Mouse (Mus musculus) layer of hippocampus, postnatal 10 days (tissue): ENCODE results near the gene Slc4a1ap. TPM values are rescaled to one million over a fixed set of nuclear protein-coding genes. Genes with fewer than 3 reads are reported as not detected.
"Not testable (repeated sequence)": the region's sequence is repeated elsewhere in the genome, so short reads cannot be mapped to it uniquely, and the experiment has no call there.

Experiments
- DNase-seq, 2 experiments: peaks; one replicate each; pipeline ENCODE4 v3.0.0; 2021; ENCODE audit warnings: low spot score in 2 of 2
- long read RNA-seq: library from polyadenylated mRNA; stranded (forward); transcript quantifications from one replicate; pipeline ENCODE4 v2.0.0, GENCODE M21; 2023
- total RNA-seq, 2 experiments: library from RNA; stranded (reverse); gene quantifications; 2 replicates each; pipeline ENCODE4 v1.2.3; 2021

Slc4a1ap gene
- 10 to 100 TPM; 52.5 to 52.9 TPM for total RNA-seq
- long read RNA-seq, transcript Slc4a1ap-201 (13 exons, 2,424 nt) = major isoform, 9 of 16 reads
- long read RNA-seq, partial matches to known transcripts = 1 of 16 reads
- long read RNA-seq, other reads (novel, unspliced or antisense) = 5 of 16 reads

DNA sequence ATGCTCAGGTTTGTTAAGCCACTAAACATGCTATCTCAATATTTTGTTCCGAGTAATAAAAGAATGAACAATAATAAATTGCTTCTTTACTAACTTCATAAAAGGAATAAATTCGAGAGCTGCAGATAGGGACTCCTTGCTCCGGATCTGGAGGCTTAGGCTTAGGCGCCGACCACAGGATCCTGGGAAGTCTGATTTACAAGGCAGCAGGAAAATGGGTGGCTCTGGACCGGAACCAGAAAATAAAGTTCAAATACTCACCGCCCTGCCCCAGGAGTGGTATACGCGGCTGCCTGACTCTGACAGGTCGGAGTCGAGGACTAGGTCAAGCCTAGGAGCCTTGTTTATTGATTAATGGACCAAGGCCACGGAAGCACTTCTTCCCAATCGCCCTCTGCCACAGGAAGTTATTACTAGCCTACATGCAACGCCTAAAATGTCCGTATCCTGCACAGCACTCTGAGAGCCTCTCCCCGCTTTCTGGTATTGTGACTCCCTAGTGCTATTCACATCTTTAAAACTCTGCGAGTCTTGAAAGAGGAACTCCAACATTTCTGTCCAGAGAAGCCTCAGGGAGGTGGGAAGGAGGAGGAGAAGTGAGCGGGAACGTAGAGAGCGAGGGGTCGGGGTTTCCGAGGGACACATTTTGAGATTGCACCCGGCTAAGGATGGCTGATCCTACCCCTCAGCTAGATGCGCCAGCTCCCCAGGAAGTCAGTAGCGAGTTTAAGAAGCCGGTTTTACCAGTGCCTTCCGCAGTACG lies at the start of gene Slc4a1ap:
Gene Slc4a1ap, plus strand, starts transcription at position 642 of the 763 bp plus-strand sequence.
- peak; percentile 83 to 88 for DNase-seq

DNA sequence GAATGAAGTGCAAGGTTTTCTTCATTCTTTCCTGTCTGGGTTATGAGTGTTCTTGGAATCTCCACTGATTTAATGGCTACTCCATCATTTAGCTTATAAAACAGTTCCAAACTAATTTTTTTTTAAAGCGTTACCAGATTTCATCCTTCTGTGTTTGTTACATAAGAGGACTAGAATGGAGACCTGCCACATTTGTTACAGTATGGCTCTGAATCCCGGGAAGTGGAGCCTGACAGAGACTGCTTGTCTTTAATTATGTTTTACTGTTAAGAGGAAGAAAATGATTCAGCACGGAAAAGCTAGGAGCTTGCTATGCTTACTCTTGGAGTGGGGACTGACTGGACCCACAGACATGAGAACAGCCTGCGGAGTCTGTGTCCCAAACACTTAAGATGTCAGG lies 46.3 kb upstream of the Slc4a1ap start:
- DNase-seq = no peak

DNA sequence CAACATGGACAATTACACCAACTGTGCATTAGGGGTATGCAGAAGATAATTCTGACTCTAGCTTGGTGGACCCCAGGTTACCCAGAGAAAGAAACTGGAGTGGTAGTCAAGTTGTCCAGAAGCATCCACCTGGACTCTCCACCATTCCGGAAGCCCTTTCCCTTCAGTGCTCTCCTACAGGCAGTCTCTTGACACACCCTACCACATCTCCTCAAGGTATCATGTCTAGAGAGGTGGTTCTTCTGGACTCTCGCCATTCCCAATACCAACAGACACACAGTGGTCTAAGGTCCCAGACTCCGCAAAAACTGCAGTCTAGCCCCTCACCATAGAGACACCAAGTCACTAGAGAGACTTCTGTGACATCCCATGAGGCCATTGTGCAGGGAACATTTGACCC lies 41.4 kb upstream of the Slc4a1ap start, which contains the start of gene 4930548H24Rik:
Gene 4930548H24Rik, plus strand, starts transcription at position 301 of the 400 bp plus-strand sequence.
- DNase-seq = no peak

DNA sequence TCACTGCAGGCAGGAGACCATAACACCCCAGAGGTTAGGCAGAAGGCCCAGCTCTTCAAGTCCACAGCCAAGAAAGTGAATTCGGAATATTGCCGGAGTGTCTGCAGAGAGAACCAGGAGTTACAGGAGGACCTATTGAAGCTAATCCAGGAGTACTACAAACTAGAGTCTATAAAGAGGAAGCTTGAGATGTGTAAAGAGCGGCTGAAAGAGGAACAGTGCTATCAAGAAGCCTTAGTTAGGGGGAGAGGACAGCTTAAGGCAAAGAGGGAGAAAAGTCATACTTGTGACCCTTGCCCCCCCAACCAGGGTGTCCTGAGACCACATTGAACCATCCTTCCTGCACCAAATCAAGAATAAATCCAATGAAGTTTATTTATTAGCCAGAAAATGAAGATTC lies 38.9 kb upstream of the Slc4a1ap start:
- no peak for DNase-seq

DNA sequence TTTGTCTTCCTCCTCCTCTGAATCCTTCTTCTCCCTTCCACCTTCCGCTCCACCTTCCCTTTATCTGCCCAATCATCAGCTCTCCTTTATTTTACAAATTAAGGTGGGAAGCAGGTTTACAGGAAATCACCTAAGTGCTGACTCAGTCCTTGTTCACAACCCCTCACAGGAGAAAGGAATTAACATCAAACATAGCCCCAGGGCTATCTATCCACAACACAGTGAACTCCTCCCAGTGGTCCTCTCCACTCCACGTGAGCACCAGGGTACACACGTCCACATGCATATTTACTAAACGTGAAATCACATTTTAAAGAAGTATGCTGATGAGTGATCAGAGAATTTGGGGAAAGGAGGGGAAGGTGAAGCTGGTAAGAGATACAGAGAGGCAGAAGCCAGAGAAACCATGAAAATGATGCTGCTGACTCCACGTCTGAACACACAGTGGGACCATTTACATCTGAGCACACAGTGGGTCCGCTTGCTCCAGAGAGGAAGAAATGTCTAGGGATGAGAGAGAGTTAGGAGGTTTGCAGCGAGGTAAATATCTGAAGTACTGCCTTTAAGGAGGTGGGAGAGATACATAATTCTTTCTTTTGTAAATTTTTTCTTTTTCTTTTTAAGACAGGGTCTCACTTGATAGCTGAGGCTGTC lies 37.6 kb upstream of the Slc4a1ap start:
- DNase-seq = no peak

DNA sequence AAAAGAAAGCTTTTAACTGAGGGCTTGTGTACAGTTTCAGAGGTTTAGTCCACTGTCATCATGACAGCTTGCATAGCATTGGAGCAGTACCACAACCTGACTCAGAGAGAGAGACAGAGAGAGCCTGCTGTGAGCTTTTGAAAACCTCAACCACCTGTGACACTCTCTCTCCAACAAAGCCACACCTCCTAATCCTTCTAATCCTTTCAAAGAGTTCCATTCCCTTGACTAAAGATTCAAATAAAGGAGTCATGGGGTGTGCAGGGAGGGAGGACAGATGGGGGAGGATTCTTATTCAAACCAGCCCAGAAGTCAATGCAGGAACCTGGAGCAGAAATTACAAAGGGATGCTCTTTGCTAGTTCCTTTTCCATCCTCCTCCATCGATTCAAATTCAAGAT lies 34.8 kb upstream of the Slc4a1ap start:
- DNase-seq = no peak

DNA sequence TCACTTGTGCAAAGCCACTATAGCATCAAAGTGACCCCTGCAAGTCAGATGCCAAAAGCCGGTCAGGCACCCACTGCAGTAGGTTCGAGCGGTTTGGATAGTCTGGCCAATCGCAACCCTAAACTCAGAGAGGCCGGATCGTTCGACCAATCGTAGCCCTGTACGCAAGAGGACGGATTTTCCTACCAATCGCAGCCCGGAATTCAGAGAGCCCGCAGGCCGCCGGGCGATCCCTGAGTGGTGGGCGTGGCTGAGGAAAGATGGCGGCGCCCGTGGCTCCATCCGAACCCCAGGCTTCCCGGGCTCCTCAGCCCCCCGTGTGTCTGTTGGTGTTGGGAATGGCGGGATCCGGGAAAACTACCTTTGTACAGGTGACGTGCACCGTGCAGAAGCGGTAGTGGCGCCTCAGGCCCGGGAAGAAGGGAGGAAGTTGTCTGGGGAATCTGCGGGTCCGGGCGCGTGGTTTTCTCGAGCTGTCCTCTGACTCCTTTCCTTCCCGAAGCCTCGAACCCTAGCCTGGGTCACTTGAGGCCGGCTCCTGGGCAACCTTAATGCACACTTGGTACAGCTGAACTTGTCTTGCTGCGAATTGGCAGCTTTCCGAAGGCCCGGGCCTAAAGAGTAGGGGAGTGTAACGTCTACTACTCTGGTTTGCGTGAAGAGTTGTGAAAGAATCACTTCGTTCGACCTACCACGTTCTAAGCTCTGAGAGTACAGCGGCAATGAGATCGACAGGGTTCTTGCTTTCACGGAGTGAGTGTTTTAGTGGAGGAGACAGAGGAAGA lies 32.1 kb upstream of the Slc4a1ap start, which contains the start of gene Gpn1:
Gene Gpn1, plus strand, starts transcription at position 229 of the 785 bp plus-strand sequence.
- DNase-seq = peak; percentile 87 to 91

DNA sequence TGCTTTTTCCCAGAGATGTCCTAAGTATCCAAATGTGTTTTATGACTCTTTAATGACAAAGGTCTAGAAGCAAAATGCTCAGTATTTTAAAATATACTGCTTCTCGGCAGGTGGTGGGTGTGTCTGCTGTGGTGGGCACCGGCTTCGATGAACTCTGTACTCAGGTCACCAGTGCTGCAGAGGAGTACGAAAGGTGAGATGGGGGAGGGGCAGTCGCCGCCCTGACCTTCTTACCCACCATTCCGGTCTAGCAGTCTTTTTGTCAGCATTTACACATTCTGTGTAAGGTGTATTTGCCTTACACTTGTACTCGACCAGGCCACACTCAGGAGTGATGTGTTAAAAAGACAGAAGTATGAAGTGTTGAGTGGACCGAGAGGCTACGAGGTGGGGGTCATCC lies 22.0 kb upstream of the Slc4a1ap start:
- no peak for DNase-seq

DNA sequence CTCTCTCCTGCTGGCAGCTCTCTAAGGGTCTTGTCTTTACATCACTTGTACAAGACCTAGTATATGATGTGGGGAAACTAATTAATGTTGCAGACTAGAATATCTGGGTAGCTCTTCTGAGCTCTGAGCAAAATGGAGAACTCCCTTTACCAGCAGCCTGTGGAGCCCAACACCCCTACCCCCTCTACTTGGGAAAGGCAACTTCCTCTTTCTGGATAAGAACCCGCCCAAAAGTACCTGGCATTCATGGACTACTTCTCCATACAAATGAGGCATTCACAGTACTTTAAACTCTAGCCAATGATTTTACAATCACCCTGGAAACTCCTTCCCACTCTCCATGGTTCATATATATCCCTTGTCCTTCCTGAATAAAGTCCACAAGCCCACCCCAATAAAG lies 14.3 kb upstream of the Slc4a1ap start:
- no peak for DNase-seq

DNA sequence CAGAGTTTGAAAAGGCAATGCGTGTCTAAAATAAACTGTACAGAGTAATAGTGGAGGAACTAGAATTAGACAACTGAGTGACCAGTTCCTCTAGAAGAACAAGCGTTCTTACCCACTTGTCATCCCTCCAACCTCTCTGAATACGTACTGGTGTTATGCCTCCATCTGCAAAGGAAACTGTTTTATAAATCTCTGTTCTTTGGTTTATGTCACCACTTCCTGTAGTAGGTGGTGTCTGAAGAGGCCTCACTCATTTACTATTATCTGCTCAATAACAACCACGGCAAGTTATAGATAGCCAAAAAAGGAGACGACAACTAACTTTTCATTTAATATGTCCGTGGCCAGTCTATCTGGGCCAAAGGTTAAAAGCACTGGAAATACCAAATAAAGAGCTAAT lies 6.2 kb upstream of the Slc4a1ap start:
- DNase-seq = no peak

DNA sequence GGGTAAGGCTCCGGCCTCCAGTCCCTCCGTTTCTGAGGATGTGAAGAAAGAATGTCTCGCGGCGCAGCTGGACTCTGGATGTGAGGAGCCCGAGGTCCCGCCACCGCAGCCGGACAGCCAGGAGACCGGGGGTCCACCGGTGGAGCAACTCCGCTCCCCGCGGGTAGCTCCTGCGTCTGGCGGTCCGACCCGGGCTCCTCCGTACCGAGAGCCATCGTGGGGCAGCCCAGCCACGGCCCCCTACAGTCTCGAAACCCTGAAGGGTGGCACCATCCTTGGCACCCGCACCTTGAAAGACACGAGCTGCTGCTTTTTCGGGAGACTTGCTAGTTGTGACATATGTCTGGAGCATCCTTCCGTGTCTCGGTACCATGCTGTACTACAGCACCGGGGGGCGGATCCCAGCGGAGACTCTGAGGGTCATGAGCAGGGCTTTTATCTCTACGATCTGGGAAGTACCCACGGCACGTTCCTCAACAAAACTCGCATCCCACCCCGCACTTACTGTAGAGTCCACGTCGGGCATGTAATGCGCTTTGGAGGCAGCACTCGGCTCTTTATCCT lies 404 bp downstream of the Slc4a1ap start:
- peak in 1 of 2 experiments; percentile 5 for DNase-seq

DNA sequence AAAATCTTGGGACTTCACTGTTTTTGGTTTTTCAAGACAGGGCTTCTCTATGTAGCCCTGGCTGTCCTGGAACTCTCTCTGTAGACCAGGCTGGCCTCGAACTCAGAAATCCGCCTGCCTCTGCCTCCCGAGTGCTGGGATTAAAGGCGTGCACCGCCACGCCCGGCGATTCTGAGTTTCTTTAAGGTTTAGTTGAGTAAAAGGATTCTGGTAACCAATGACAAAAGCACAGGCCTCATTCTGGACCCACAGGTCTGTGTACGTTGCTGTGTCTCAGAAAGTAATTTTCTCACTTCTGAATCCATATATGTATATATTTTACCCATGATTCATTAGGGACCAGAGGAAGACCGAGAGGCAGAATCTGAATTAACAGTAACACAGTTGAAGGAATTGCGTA lies 912 bp downstream of the Slc4a1ap start, which contains the start of gene Supt7l:
Gene Supt7l, minus strand, starts transcription at position 101 of the 400 bp plus-strand sequence.
- not testable (repeated sequence) for DNase-seq

DNA sequence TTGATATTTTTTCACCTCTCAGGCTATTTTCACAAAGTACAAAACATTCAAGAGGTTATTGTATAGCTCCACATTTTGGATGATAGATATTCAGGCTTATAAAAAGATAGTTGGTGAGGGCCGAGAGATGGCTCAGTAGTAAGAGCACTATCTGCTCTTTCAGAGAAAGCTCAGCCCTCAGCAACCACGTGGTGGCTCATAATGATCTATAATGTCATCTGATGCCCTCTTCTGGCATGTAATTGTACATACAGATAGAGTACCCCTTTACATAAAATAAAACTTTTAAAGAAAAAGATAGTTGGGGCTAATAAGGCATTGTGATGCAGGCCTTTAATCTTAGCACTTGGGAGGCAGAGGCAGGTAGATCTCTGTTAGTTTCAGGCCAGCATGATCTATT lies 1.8 kb downstream of the Slc4a1ap start:
- no peak for DNase-seq

DNA sequence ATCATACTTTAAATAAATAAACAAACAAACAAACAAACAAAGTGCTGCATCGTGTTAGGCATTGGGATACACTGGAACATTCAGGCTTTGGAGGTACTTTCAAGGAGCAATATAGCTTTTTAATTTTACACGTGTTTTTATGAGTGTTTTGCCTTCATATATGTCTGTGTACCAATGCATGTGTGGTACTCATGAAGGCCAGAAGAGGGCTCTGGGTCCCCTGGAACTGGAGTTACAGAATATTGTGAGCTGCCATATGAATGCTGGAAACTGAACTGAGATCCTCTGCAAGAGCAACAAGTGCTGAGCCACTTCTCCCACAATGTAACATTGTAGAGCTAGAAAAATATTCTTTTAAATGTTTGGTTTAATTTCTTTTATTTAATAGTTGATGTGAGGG lies 8.4 kb downstream of the Slc4a1ap start:
- DNase-seq = no peak

DNA sequence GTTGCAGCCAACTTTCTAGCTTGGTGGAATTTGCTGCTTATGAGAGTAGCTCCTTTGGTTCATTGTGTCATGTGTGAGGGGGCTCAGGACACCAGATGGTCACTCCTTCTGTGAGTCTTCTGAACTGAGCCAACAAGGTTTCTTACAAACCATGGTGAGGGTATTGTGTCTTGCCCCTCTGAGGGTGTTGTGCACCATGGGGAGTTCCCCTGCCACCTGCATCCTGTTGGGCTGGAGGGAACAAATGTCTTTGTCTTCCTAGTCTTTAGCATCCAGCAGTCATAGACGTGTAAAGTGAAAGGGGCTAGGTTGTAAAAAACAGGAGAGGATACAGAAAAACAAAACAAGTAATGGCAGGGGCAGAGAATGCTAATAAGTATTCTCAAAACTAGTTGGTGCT lies 32.6 kb downstream of the Slc4a1ap start:
- no peak for DNase-seq

DNA sequence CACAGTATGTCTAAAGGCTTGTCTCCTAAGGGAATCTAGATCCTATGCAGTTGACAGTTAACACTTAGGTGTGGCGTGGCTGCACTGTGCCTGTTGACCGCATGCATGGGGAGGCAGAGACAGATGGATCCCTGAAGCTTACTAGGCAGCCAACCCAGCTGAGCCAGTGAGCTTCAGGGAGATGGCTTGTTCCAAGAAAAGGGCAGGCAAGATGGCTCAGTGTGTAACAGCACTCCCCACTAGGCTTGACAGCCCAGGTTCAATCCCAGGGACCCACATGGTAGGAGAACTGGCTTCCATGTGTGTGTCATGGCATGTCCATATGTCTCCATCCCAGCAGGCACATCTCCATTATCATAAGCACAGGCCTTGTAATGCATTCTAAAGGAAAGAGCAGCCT lies 33.6 kb downstream of the Slc4a1ap start:
- DNase-seq = no peak

DNA sequence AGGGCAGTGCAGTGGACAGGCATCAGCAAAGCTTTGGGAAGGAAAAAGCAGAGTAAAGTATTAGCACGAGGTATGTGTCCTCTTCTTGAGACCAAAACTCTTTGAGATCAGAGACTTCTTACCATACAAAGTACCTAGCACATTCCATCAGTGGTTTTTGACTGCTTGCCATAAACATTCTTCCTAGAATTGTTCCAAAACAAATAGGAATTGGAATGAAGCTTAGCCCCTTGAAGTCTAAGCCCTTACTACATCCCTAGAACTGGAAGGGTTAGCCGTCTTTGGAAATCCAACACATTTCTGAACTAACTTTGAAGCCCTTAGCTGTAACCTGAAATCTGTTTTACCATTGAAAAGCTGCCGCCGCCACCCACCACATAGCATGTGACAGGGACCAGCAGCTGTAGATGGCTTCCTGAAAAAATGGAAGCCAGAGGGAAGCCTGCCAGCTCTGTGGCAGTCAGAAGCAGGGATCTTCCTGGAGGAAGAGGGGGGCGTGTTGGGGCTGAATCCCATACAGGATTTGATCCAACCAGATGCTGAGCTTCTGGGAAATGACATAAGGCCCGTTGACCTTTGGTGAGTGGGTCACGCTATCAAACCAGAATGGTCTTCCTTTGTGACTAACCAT lies 35.4 kb downstream of the Slc4a1ap start:
- peak; percentile 59 to 71 for DNase-seq

DNA sequence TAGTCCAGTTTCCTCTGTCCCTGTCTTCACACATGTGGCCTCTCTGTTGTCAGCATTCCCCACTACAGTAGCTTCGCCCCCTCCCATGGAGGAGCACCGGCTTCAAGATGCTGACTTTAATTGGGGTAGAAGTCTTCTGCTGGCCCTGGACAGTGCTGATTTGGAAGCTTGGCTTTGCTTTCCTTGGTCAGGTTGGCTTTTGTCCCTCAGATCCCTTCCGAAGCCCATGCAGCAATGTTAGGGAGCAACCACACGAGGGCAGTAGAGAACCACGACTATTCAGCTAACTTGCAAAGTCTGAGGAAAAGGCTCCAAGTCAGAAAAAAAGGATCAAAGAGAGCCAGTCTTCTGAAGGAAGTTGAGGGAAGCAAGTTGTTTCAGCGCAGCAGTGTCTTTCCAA lies 36.7 kb downstream of the Slc4a1ap start:
- DNase-seq = peak; percentile 79 to 81

DNA sequence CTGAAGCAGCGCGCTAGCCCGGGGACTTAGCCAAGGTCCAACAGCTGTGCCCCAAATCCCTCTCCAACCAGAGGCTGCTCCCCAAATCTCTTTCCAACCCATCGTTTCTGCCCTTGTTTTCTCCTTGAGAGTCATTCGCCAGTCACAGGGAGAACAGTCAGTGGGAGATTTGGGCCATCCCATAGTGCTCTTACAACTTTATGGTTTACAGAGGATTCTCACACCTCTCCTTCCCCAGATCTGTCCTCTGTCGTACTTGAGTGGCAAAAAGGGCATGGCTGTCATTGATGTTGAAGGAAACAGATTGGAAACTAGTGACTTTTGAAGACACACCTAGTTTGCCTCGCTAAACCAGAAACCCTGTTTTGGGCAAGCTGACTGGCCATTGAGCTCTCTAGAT lies 37.1 kb downstream of the Slc4a1ap start:
- no peak for DNase-seq

DNA sequence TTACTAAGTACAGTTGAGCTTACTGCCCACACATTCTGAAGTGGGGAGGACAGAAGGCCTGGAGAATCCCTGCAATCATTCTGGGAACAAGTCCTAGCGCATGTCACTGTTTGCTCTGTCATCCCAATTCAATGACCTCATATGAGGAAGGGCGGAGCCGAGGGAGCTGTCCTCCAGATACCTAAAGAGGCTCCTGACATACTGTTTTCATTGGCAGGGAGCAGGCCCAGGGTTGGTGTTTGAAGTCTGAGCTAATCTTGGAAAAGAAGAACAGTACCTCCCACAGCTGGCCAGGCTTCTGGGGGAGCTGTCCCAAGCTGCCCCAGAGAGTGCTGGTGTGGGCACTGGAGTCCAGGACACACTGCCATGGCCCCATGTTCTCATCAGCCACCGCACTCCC lies 38.2 kb downstream of the Slc4a1ap start:
- no peak for DNase-seq

DNA sequence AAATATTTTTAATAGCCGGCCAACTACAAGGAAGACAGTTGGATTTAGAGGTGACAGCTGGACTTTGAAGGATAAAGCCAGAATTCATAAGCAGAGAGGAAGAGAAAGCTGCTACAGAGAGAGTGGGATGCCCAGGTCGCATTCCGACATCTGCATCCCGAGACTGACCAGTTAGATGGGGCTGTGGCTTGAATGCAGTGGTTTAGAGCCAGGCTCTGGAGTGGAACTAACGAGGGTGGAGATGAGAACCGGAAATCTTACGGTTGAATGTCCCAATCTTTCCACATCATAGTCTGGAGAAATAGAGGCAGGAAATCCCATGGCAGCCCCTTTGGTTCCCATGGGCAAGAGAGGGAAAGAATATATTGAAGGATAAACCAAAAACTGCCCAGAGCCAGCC lies 39.2 kb downstream of the Slc4a1ap start:
- no peak for DNase-seq
